Mouse (Mus musculus) hindbrain, embryonic 14.5 days (tissue): Measurements from ENCODE around the gene Gm17455. TPM values are rescaled to one million over a fixed set of nuclear protein-coding genes. Genes with fewer than 3 reads are reported as not detected.
A peak's percentile ranks its signal among the peaks of the same experiment; 100 is the strongest.

Experiments used
- ATAC-seq: fragments of 200-750 bp; cut with Nextera tagmentation; 2 replicates; pipeline ENCODE4 v1.8.0; 2017; ENCODE audit warnings: moderate number of reproducible peaks, mild to moderate bottlenecking, moderate TSS enrichment, moderate library complexity; ENCODE audit not compliant: low FRiP score
- DNase-seq: peaks from one replicate; pipeline ENCODE4 v3.0.0-alpha.2; 2015; ENCODE audit warnings: low spot score
- H3K27ac ChIP-seq: fragments of 300-500 bp; sonication (generic); 2 replicates; pipeline ENCODE4 v1.5.1; 2014; ENCODE audit warnings: mild to moderate bottlenecking, moderate library complexity
- H3K27me3 ChIP-seq: fragments of 300-500 bp; sonication (generic); 2 replicates; pipeline ENCODE4 v1.6.1; 2014; ENCODE audit warnings: mild to moderate bottlenecking, low read length, mixed read lengths; ENCODE audit not compliant: control insufficient read depth, insufficient read depth
- H3K36me3 ChIP-seq: fragments of 300-500 bp; sonication (generic); replicated peaks from 2 replicates; pipeline ENCODE4 v1.6.1; 2014; ENCODE audit not compliant: control insufficient read depth, insufficient read depth
- H3K4me1 ChIP-seq: fragments of 300-500 bp; sonication (generic); replicated peaks from 2 replicates; pipeline ENCODE4 v1.6.1; 2014; ENCODE audit warnings: antibody characterized with exemption, low read length, mixed read lengths; ENCODE audit not compliant: control insufficient read depth, insufficient read depth
- H3K4me2 ChIP-seq: fragments of 300-500 bp; sonication (generic); replicated peaks from 2 replicates; pipeline ENCODE4 v1.6.1; 2014; ENCODE audit warnings: mild to moderate bottlenecking, moderate library complexity
- H3K4me3 ChIP-seq: fragments of 300-500 bp; sonication (generic); replicated peaks from 2 replicates; pipeline ENCODE4 v1.5.1; 2014; ENCODE audit warnings: mild to moderate bottlenecking, low read length
- H3K9ac ChIP-seq: fragments of 300-500 bp; sonication (generic); 2 replicates; pipeline ENCODE4 v1.6.1; 2014
- H3K9me3 ChIP-seq: fragments of 300-500 bp; sonication (generic); 2 replicates; pipeline ENCODE4 v1.6.1; 2016; ENCODE audit warnings: low read length; ENCODE audit not compliant: control insufficient read depth
- WGBS: fragments of 180-500 bp; shearing (Covaris S2); extraction: QIAGEN DNeasy Blood & Tissue Kit; methylation state at CpG from one replicate; pipeline ENCODE4 v1.1.7; 2014; 5-methylcytosine and 5-hydroxymethylcytosine counted together
- polyA plus RNA-seq: library from polyadenylated mRNA; unstranded; fragments of >200 nt; fragmentation: Nextera tagmentation; extraction: Ambion mirVana; gene quantifications from 2 replicates; pipeline ENCODE4 v1.2.1, GENCODE M21; 2014

Gene Gm17455
- polyA plus RNA-seq, 1 experiment from 2014 or later: 18.2 TPM

- Histone ChIP-seq H3K4me1 (peaks cover 16% of the 10 kb centered on the region; the same call in 1 of the 2 replicates), H3K36me3 (no peaks in the 10 kb centered on the region), H3K9ac (no peak overlapping the region), H3K27me3 (no peaks in the 10 kb centered on the region), H3K4me3 (no peak overlapping the region), H3K27ac (no peak overlapping the region), H3K9me3 (peaks cover 5% of the 10 kb centered on the region), H3K4me2 (no peak overlapping the region)
- ATAC-seq (no peak), DNase-seq (no peak)
- WGBS: 15% methylated on average over 6 of the region's 6 CpGs
These were observed 31.1 kb downstream of the Gm17455 start for GRCm38 (mm10) chr10:60430591-60430990.

GRCm38 (mm10) chr10:60432679-60433078, 33.2 kb downstream of the Gm17455 start:
- no peaks in the 10 kb centered on the region for H3K9me3 ChIP-seq
- no peaks in the 10 kb centered on the region for H3K36me3 ChIP-seq
- H3K4me2 ChIP-seq: no peak overlapping the region
- no peak overlapping the region for H3K4me3 ChIP-seq
- H3K27me3 ChIP-seq: no peaks in the 10 kb centered on the region
- no peak for ATAC-seq
- no peak overlapping the region for H3K27ac ChIP-seq
- DNase-seq: no peak
- peaks cover 16% of the 10 kb centered on the region; the same call in 1 of the 2 replicates for H3K4me1 ChIP-seq
- H3K9ac ChIP-seq: no peak overlapping the region
- WGBS: 34% methylated on average over 4 of the region's 4 CpGs

- no peak overlapping the region for H3K27ac ChIP-seq
- no peaks in the 10 kb centered on the region for H3K9me3 ChIP-seq
- 84% methylated on average over 4 of the region's 4 CpGs for WGBS
- DNase-seq: no peak
- no peak overlapping the region for H3K9ac ChIP-seq
- no peak overlapping the region for H3K4me3 ChIP-seq
- no peaks in the 10 kb centered on the region for H3K27me3 ChIP-seq
- H3K4me1 ChIP-seq: no peaks in the 10 kb centered on the region; the same call in 1 of the 2 replicates
- H3K4me2 ChIP-seq: no peak overlapping the region
- ATAC-seq: no peak
- no peaks in the 10 kb centered on the region for H3K36me3 ChIP-seq
These were observed 42.8 kb downstream of the Gm17455 start for GRCm38 (mm10) chr10:60442321-60442720.

GRCm38 (mm10) chr10:60443078-60443477, 43.6 kb downstream of the Gm17455 start:
- H3K36me3 ChIP-seq: no peaks in the 10 kb centered on the region
- no peaks in the 10 kb centered on the region for H3K27me3 ChIP-seq
- 11% methylated on average over 2 of the region's 2 CpGs for WGBS

GRCm38 (mm10) chr10:60445031-60445593, 45.6 kb downstream of the Gm17455 start:
- no peaks in the 10 kb centered on the region; the same call in 1 of the 2 replicates for H3K4me1 ChIP-seq
- ATAC-seq: no peak
- no peaks in the 10 kb centered on the region for H3K36me3 ChIP-seq
- no peak overlapping the region for H3K27ac ChIP-seq
- WGBS: 68% methylated on average over 8 of the region's 8 CpGs
- peak; percentile 38 for DNase-seq
- H3K9ac ChIP-seq: no peak overlapping the region
- H3K27me3 ChIP-seq: no peaks in the 10 kb centered on the region
- no peaks in the 10 kb centered on the region for H3K9me3 ChIP-seq
- no peak overlapping the region for H3K4me3 ChIP-seq
- H3K4me2 ChIP-seq: no peak overlapping the region

More at GRCm38 (mm10) chr10:60443078-60443477, 43.6 kb downstream of the Gm17455 start:
- Histone ChIP-seq H3K9ac (no peak overlapping the region), H3K4me1 (no peaks in the 10 kb centered on the region; the same call in 1 of the 2 replicates), H3K4me3 (no peak overlapping the region), H3K27ac (no peak overlapping the region), H3K4me2 (no peak overlapping the region), H3K9me3 (no peaks in the 10 kb centered on the region)
- ATAC-seq: no peak
- no peak for DNase-seq

GRCm38 (mm10) chr10:60447186-60447585, 47.7 kb downstream of the Gm17455 start:
- 68% methylated on average over 12 of the region's 12 CpGs for WGBS
- DNase-seq: peak; percentile 59
- ATAC-seq: peak; percentile 62; the same call in 1 of the 2 replicates
- H3K4me1 ChIP-seq: no peaks in the 10 kb centered on the region; the same call in 1 of the 2 replicates
- no peaks in the 10 kb centered on the region for H3K9me3 ChIP-seq
- H3K27ac ChIP-seq: no peak overlapping the region
- H3K36me3 ChIP-seq: no peaks in the 10 kb centered on the region
- no peak overlapping the region for H3K4me3 ChIP-seq
- no peak overlapping the region for H3K9ac ChIP-seq
- H3K27me3 ChIP-seq: no peaks in the 10 kb centered on the region
- H3K4me2 ChIP-seq: no peak overlapping the region

Other genes with a start within 250 kb of the Gm17455 start
- gene Chst3, start 180.5 kb upstream of the Gm17455 start, polyA plus RNA-seq: 1.2 TPM in 2 replicates
- 147 and 180 TPM in 2 replicates for gene Psap, start 122.1 kb upstream of the Gm17455 start, polyA plus RNA-seq
- gene Vsir, start 52.9 kb upstream of the Gm17455 start, polyA plus RNA-seq: 2.5 and 2.7 TPM in 2 replicates